In the genomic region with DNA sequence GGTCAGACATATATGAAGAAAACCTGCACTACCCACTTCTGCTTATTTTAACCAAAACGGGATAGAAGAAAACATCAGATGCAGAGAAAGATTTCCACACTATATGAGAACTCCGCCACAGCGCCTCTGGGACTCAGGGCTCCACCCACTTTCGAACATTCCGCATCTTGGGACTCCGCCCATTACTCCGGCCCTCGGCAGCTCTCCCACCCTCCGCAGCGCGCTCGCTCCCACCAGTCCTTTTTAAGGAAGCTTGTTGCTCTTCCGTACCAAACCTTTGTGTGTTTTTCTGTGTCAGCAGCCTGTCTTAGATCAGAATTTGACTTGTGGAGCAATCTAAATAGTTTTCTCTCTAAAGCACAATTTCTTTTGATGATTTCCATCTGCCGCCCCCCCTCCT, we compare ENCODE assay signal across 7 mouse cellular contexts.
DNase-seq lines count a peak whose midpoint lies in the region; ATAC-seq and TF ChIP-seq lines count a peak whose summit lies in the region.

No protein-coding gene starts in this region.

- H3K36me3 ChIP-seq in liver, postnatal 0 days (replicated peaks; ENCODE audit: insufficient read depth, low read length), result no peaks in the 10 kb centered on the region
- H3K36me3 ChIP-seq in forebrain, embryonic 15.5 days, result no peaks in the 10 kb centered on the region

- no peak for TF ChIP-seq CTCF in liver, postnatal 0 days (IDR thresholded peaks at IDR 0.05; ENCODE audit: low read depth)

- WGBS in liver, postnatal 0 days (ENCODE audit: insufficient replicate concordance), result 5% methylated on average over 14 of the region's 14 CpGs
- 3% methylated on average over 14 of the region's 14 CpGs for WGBS in forebrain, embryonic 15.5 days

- H3K4me2 ChIP-seq in liver, postnatal 0 days (ENCODE audit: low read depth, low read length), result no peak overlapping the region
- peak overlapping the region; percentile 8; the same call in 1 of the 2 replicates for H3K4me2 ChIP-seq in forebrain, embryonic 15.5 days (replicated peaks)

- H3K9me3 ChIP-seq in liver, postnatal 0 days (ENCODE audit: low read length), result no peaks in the 10 kb centered on the region
- H3K9me3 ChIP-seq in forebrain, embryonic 15.5 days, result no peaks in the 10 kb centered on the region

- peak; percentile 21 for DNase-seq in liver
- no peak for DNase-seq in liver, postnatal 0 days
- peak; percentile 84 for DNase-seq in embryo, embryonic 10 days (ENCODE audit: low spot score)
- no peak for DNase-seq in thymus, postnatal 10 days (ENCODE audit: low spot score in 2 of 2)
- no peak for DNase-seq in left cerebral cortex, adult 11 months (ENCODE audit: low spot score)

- no peak overlapping the region for H3K4me3 ChIP-seq in liver, postnatal 0 days (ENCODE audit: low read depth, low read length)
- no peak overlapping the region for H3K4me3 ChIP-seq in forebrain, embryonic 15.5 days

- no peak overlapping the region for H3K27ac ChIP-seq in liver, postnatal 0 days (ENCODE audit: low read depth)
- no peak overlapping the region for H3K27ac ChIP-seq in forebrain, embryonic 15.5 days (replicated peaks)

- ATAC-seq in liver, postnatal 0 days, result no peak
- ATAC-seq in forebrain, embryonic 15.5 days (replicated peaks), result no peak
- 0 out of 2 replicates have a peak, but pooled peaks have one; percentile 53 for ATAC-seq in monocyte, adult 5-6 weeks (replicated peaks; ENCODE audit: insufficient number of reproducible peaks, low FRiP score, low TSS enrichment, poor library complexity, severe bottlenecking)

- no peak overlapping the region for H3K9ac ChIP-seq in liver, postnatal 0 days (replicated peaks)
- no peak overlapping the region for H3K9ac ChIP-seq in forebrain, embryonic 15.5 days (replicated peaks)

- H3K27me3 ChIP-seq in liver, postnatal 0 days (ENCODE audit: insufficient read depth, low read length), result peaks cover 74% of the 10 kb centered on the region
- H3K27me3 ChIP-seq in forebrain, embryonic 15.5 days, result peaks cover 77% of the 10 kb centered on the region

- no peaks in the 10 kb centered on the region for H3K4me1 ChIP-seq in liver, postnatal 0 days (ENCODE audit: insufficient read depth)
- peaks cover 16% of the 10 kb centered on the region for H3K4me1 ChIP-seq in forebrain, embryonic 15.5 days

- TF ChIP-seq EP300 in liver, postnatal 0 days (IDR thresholded peaks at IDR 0.05; ENCODE audit: low read depth), result no peak

Comparison
In these comparisons a context has a peak if more than half of its experiments do, and no peak if none do; other contexts are left out.
1. DNase-seq: peak in liver (single experiment) and embryo, embryonic 10 days (single experiment); none in liver, postnatal 0 days (single experiment), thymus, postnatal 10 days (0 of 2) and left cerebral cortex, adult 11 months (single experiment).